Mouse (Mus musculus): ENCODE measurements around the gene Got1. TPM values are rescaled to one million over a fixed set of nuclear protein-coding genes. Genes with fewer than 3 reads are reported as not detected.

The Got1 gene
- total and polyA plus RNA-seq, 3 experiments: 575 to 1,224 (median 956) TPM

GRCm38 (mm10) chr19:43519226-43519625 is 5.2 kb downstream of the Got1 start:
- Histone ChIP-seq H3K9ac (ENCODE audit: low read depth, low read length) (peak overlapping the region; percentile 14; the same call in 1 of the 2 replicates), H3K36me3 (ENCODE audit: control insufficient read depth, insufficient read depth, low read length) (peaks cover 7% of the 10 kb centered on the region), H3K27me3 (ENCODE audit: control insufficient read depth, insufficient read depth, low read length) (no peaks in the 10 kb centered on the region), H3K27ac (peak overlapping the region; percentile 36), H3K4me1 (ENCODE audit: control insufficient read depth, insufficient read depth, low read length) (peaks cover 13% of the 10 kb centered on the region), H3K4me3 (no peak overlapping the region), H3K79me2 (replicated peaks; ENCODE audit: control insufficient read depth, insufficient read depth, low read length) (no peaks in the 10 kb centered on the region)
- TF ChIP-seq POLR2A (IDR thresholded peaks at IDR 0.05; ENCODE audit: insufficient read depth, low read depth, low read length): no peak
- no peak for TF ChIP-seq CTCF (IDR thresholded peaks at IDR 0.05)
- TF ChIP-seq EP300 (IDR thresholded peaks at IDR 0.05; ENCODE audit: insufficient read depth, low read depth, low read length): no peak
- intact Hi-C loops (cut with DNase I): no loop called here
- 57% methylated on average over 10 of the region's 10 CpGs for WGBS
- no peak for DNase-seq

GRCm38 (mm10) chr19:43518261-43518660 is 6.1 kb downstream of the Got1 start:
- no peak for TF ChIP-seq POLR2A (IDR thresholded peaks at IDR 0.05; ENCODE audit: insufficient read depth, low read depth, low read length)
- no peak for TF ChIP-seq EP300 (IDR thresholded peaks at IDR 0.05; ENCODE audit: insufficient read depth, low read depth, low read length)
- TF ChIP-seq CTCF (IDR thresholded peaks at IDR 0.05): no peak
- H3K4me1 ChIP-seq (ENCODE audit: control insufficient read depth, insufficient read depth, low read length): peaks cover 11% of the 10 kb centered on the region
- no peak overlapping the region for H3K27ac ChIP-seq

GRCm38 (mm10) chr19:43517808-43518207 is 6.6 kb downstream of the Got1 start:
- TF ChIP-seq EP300 (IDR thresholded peaks at IDR 0.05; ENCODE audit: insufficient read depth, low read depth, low read length) (no peak), POLR2A (IDR thresholded peaks at IDR 0.05; ENCODE audit: insufficient read depth, low read depth, low read length) (no peak), CTCF (IDR thresholded peaks at IDR 0.05) (no peak)
- 51% methylated on average over 7 of the region's 7 CpGs for WGBS
- H3K4me1 ChIP-seq (ENCODE audit: control insufficient read depth, insufficient read depth, low read length): peaks cover 11% of the 10 kb centered on the region

More at GRCm38 (mm10) chr19:43518261-43518660, 6.1 kb downstream of the Got1 start:
- DNase-seq: no peak
- Histone ChIP-seq H3K9ac (ENCODE audit: low read depth, low read length) (no peak overlapping the region), H3K27me3 (ENCODE audit: control insufficient read depth, insufficient read depth, low read length) (no peaks in the 10 kb centered on the region), H3K36me3 (ENCODE audit: control insufficient read depth, insufficient read depth, low read length) (peaks cover 7% of the 10 kb centered on the region), H3K79me2 (replicated peaks; ENCODE audit: control insufficient read depth, insufficient read depth, low read length) (no peaks in the 10 kb centered on the region), H3K4me3 (no peak overlapping the region)
- intact Hi-C loops (cut with DNase I): no loop called here
- 65% methylated on average over 7 of the region's 7 CpGs for WGBS

DNA sequence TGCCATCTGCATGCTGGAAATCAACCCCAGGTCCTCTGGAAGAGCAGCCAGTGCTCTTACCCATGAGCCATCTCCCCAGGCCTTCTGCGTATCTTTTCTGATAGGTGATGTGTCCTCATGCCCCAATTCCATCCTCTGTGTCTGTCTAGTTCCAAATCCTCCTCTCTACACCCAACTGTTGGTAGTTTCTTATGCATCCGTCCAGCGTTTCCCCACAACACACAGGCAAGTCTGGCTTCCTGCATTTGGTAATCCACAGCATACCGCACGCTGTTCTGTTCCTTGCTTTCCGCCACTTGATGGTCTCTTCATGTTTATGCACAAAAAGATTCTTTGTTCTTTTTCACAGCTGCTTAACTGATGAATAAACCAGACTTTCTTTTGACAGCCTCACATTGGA is 7.1 kb downstream of the Got1 start:
- H3K27me3 ChIP-seq (ENCODE audit: control insufficient read depth, insufficient read depth, low read length): no peaks in the 10 kb centered on the region
- no peak overlapping the region for H3K4me3 ChIP-seq
- H3K4me1 ChIP-seq (ENCODE audit: control insufficient read depth, insufficient read depth, low read length): peaks cover 13% of the 10 kb centered on the region
- no peak for DNase-seq
- H3K79me2 ChIP-seq (replicated peaks; ENCODE audit: control insufficient read depth, insufficient read depth, low read length): no peaks in the 10 kb centered on the region
- H3K36me3 ChIP-seq (ENCODE audit: control insufficient read depth, insufficient read depth, low read length): peaks cover 7% of the 10 kb centered on the region
- H3K9ac ChIP-seq (ENCODE audit: low read depth, low read length): no peak overlapping the region
- intact Hi-C loops (cut with DNase I): no loop called here
- no peak overlapping the region; the same call in 1 of the 2 replicates for H3K27ac ChIP-seq
- TF ChIP-seq CTCF (IDR thresholded peaks at IDR 0.05) (no peak), POLR2A (IDR thresholded peaks at IDR 0.05; ENCODE audit: insufficient read depth, low read depth, low read length) (no peak), EP300 (IDR thresholded peaks at IDR 0.05; ENCODE audit: insufficient read depth, low read depth, low read length) (no peak)
- 57% methylated on average over 6 of the region's 6 CpGs for WGBS

More at GRCm38 (mm10) chr19:43517808-43518207, 6.6 kb downstream of the Got1 start:
- Histone ChIP-seq H3K9ac (ENCODE audit: low read depth, low read length) (no peak overlapping the region), H3K27ac (no peak overlapping the region), H3K27me3 (ENCODE audit: control insufficient read depth, insufficient read depth, low read length) (no peaks in the 10 kb centered on the region), H3K36me3 (ENCODE audit: control insufficient read depth, insufficient read depth, low read length) (peaks cover 7% of the 10 kb centered on the region), H3K79me2 (replicated peaks; ENCODE audit: control insufficient read depth, insufficient read depth, low read length) (no peaks in the 10 kb centered on the region), H3K4me3 (no peak overlapping the region)
- intact Hi-C loops (cut with DNase I): no loop called here
- DNase-seq: no peak

GRCm38 (mm10) chr19:43516397-43517035 is 7.9 kb downstream of the Got1 start:
- Histone ChIP-seq H3K27ac (peak overlapping the region; percentile 62), H3K4me3 (no peak overlapping the region; the same call in 1 of the 2 replicates), H3K4me1 (ENCODE audit: control insufficient read depth, insufficient read depth, low read length) (peaks cover 15% of the 10 kb centered on the region), H3K79me2 (replicated peaks; ENCODE audit: control insufficient read depth, insufficient read depth, low read length) (no peaks in the 10 kb centered on the region), H3K36me3 (ENCODE audit: control insufficient read depth, insufficient read depth, low read length) (peaks cover 7% of the 10 kb centered on the region), H3K27me3 (ENCODE audit: control insufficient read depth, insufficient read depth, low read length) (no peaks in the 10 kb centered on the region), H3K9ac (ENCODE audit: low read depth, low read length) (peak overlapping the region; percentile 18)
- intact Hi-C loops (cut with DNase I): no loop called here
- no peak for DNase-seq
- TF ChIP-seq CTCF (IDR thresholded peaks at IDR 0.05) (no peak), EP300 (IDR thresholded peaks at IDR 0.05; ENCODE audit: insufficient read depth, low read depth, low read length) (no peak), POLR2A (IDR thresholded peaks at IDR 0.05; ENCODE audit: insufficient read depth, low read depth, low read length) (0 out of 2 replicates have a peak, but pooled peaks have one; percentile 17)
- WGBS: 27% methylated on average over 14 of the region's 14 CpGs

DNA sequence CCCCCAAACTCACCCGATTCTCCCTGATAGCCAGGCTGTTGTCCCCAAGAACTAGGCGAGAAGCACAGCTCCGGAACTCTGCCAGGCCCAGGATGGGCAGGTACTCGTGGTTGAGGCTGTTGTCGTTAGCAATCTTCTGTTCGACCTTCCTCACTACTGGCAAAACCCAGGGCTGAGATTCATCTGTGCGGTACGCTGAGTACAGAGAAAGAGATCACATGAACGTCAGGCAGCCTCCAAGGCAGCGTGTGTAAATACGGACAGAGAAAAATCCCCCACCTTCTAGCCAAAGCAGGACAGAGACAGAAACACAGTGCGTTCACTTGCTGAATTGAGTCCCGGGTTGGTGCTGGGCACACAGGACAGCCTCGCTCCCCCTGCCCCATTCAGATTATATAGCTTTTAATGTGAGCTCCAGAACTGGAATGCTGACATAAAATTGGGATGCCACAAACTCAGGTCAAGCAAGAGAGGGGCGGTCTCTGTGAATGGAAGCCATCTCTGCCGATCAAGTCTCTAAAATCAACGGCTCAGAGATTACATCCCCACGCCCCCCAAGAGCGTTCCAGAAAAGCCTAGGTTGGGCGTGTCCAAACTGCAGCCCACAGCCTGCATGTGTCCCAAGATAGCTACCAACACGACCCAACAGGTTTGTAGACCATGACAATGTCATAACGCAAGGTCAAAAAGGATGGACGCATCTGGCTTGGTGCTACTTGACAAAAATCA is 8.6 kb downstream of the Got1 start:
- no peaks in the 10 kb centered on the region for H3K27me3 ChIP-seq (ENCODE audit: control insufficient read depth, insufficient read depth, low read length)
- H3K79me2 ChIP-seq (replicated peaks; ENCODE audit: control insufficient read depth, insufficient read depth, low read length): no peaks in the 10 kb centered on the region
- no peak overlapping the region for H3K4me3 ChIP-seq
- H3K27ac ChIP-seq: peak overlapping the region; percentile 62
- no peak overlapping the region for H3K9ac ChIP-seq (ENCODE audit: low read depth, low read length)
- intact Hi-C loops (cut with DNase I): no loop called here
- TF ChIP-seq POLR2A (IDR thresholded peaks at IDR 0.05; ENCODE audit: insufficient read depth, low read depth, low read length): no peak
- peak; percentile 47; the same call in 1 of the 2 replicates for TF ChIP-seq EP300 (IDR thresholded peaks at IDR 0.05; ENCODE audit: insufficient read depth, low read depth, low read length)
- TF ChIP-seq CTCF (IDR thresholded peaks at IDR 0.05): no peak
- WGBS: 69% methylated on average over 23 of the region's 23 CpGs
- no peak for DNase-seq
- H3K36me3 ChIP-seq (ENCODE audit: control insufficient read depth, insufficient read depth, low read length): peaks cover 13% of the 10 kb centered on the region
- H3K4me1 ChIP-seq (ENCODE audit: control insufficient read depth, insufficient read depth, low read length): peaks cover 18% of the 10 kb centered on the region

All from heart, adult 2 months (tissue).